In the genomic region with DNA sequence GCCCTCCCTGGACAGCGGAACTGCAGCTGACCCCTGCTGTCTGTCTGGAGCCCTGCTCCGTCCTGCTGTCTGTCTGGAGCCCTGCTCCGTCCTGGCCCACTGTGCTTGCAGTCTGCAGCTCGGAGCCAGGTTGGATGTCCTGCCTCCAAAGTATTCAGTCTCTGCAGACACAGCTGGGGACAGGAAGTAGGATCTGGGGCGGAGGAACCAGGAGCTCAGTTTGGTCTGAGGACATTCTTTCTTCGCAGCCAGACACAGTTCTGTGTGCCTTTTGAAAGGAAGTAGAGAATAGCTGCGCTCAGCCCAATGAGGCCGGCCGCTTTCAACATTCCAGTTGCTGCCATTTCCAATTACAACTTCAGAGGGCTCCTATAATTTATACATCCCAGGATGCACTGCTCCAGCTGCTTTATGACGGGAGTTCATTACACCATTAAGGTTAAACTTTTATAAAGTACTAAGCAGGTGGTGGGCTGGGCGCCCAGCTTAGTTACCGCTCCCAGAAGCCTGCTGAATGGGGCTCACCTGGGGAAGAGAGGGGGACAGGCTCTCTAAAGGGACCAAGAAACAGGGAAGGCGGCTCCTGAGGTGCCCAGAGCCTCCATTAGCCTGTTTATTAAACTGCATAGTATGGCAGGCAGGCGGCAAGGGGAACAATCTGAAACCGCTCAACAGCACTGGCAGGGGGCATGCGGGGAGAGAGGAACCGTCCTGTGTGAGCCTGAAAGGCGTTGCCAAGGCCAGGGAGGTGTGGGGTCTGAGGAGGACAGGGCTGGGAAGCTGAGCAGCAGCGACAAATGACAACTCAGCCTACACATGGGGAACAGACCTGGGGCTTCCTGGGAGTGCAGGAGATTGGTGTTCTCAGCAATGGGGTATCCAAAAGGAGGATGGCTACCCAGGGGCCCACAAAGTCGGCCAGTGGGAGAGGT, we compare ENCODE assay signal across 8 mouse cellular contexts. TPM values are rescaled to one million over a fixed set of nuclear protein-coding genes. Genes with fewer than 3 reads are reported as not detected.
DNase-seq lines count a peak whose midpoint lies in the region; ATAC-seq and TF ChIP-seq lines count a peak whose summit lies in the region.

No protein-coding gene starts in this region.

- no peak overlapping the region; the same call in 1 of the 2 replicates for H3K4me2 ChIP-seq in lung, embryonic 16.5 days (ENCODE audit: low read depth, low read length)

- H3K9me3 ChIP-seq in heart, embryonic 10.5 days: no peaks in the 10 kb centered on the region
- H3K9me3 ChIP-seq in lung, embryonic 16.5 days (ENCODE audit: control insufficient read depth, low read length): no peaks in the 10 kb centered on the region

- H3K4me3 ChIP-seq in brown adipose tissue, adult 24 weeks (ENCODE audit: insufficient read depth, low read depth, low read length): no peak overlapping the region
- H3K4me3 ChIP-seq in heart, embryonic 10.5 days: 0 out of 2 replicates have a peak overlapping the region, but pooled peaks have one; percentile 6
- no peak overlapping the region for H3K4me3 ChIP-seq in kidney, adult 2 months (ENCODE audit: insufficient read depth, low read depth, low read length)
- H3K4me3 ChIP-seq in lung, embryonic 16.5 days (ENCODE audit: low read length): no peak overlapping the region

- no peaks in the 10 kb centered on the region for H3K36me3 ChIP-seq in heart, embryonic 10.5 days
- no peaks in the 10 kb centered on the region for H3K36me3 ChIP-seq in kidney, adult 2 months (ENCODE audit: control insufficient read depth, insufficient read depth, low read length)
- no peaks in the 10 kb centered on the region for H3K36me3 ChIP-seq in lung, embryonic 16.5 days (ENCODE audit: control insufficient read depth, insufficient read depth, low read length)

- ATAC-seq in lung, embryonic 16.5 days (ENCODE audit: low read depth): peak; percentile 2; the same call in 1 of the 2 replicates

- no peak for TF ChIP-seq CTCF in kidney, adult 2 months (conservative IDR thresholded peaks at IDR 0.05; ENCODE audit: insufficient read depth, insufficient read length, low read depth, low read length)

- peaks cover 43% of the 10 kb centered on the region for H3K4me1 ChIP-seq in brown adipose tissue, adult 24 weeks (ENCODE audit: control insufficient read depth, insufficient read depth, insufficient read length, low read length)
- peaks cover 62% of the 10 kb centered on the region for H3K4me1 ChIP-seq in heart, embryonic 10.5 days
- H3K4me1 ChIP-seq in kidney, adult 2 months (ENCODE audit: control insufficient read depth, insufficient read depth, low read length): peaks cover 9% of the 10 kb centered on the region
- peaks cover 80% of the 10 kb centered on the region for H3K4me1 ChIP-seq in lung, embryonic 16.5 days (replicated peaks; ENCODE audit: control insufficient read depth, insufficient read depth, low read length)

- H3K9ac ChIP-seq in lung, embryonic 16.5 days (ENCODE audit: low read length): peak overlapping the region; percentile 38

- no peak for TF ChIP-seq POLR2A in kidney, adult 2 months (IDR thresholded peaks at IDR 0.05; ENCODE audit: low read depth, low read length)

- DNase-seq in Muller cell, postnatal 12 days (ENCODE audit: inconsistent ontology term): peak; percentile 73
- no peak for DNase-seq in heart, embryonic 10.5 days (ENCODE audit: low spot score)
- DNase-seq in kidney, adult 2 months: peak; percentile 62
- no peak for DNase-seq in thymus, postnatal 14 days
- DNase-seq in urinary bladder, postnatal 10 days (ENCODE audit: low spot score): no peak
- no peak for DNase-seq in thymus, postnatal 4 days

- 45% methylated on average over 20 of the region's 20 CpGs for WGBS in heart, embryonic 10.5 days
- 43% methylated on average over 20 of the region's 20 CpGs for WGBS in kidney, adult 2 months
- 40% methylated on average over 20 of the region's 20 CpGs for WGBS in lung, embryonic 16.5 days

- H3K27ac ChIP-seq in brown adipose tissue, adult 24 weeks (replicated peaks; ENCODE audit: low read depth, low read length): peak overlapping the region; percentile 2
- peak overlapping the region; percentile 72 for H3K27ac ChIP-seq in heart, embryonic 10.5 days
- peak overlapping the region; percentile 61 for H3K27ac ChIP-seq in kidney, adult 2 months (ENCODE audit: insufficient read depth, low read depth, low read length)
- H3K27ac ChIP-seq in lung, embryonic 16.5 days (ENCODE audit: low read length): peak overlapping the region; percentile 97

- H3K27me3 ChIP-seq in heart, embryonic 10.5 days (ENCODE audit: insufficient read depth, poor library complexity, severe bottlenecking): peaks cover 57% of the 10 kb centered on the region
- no peaks in the 10 kb centered on the region for H3K27me3 ChIP-seq in kidney, adult 2 months (replicated peaks; ENCODE audit: control insufficient read depth, insufficient read depth, low read length)
- H3K27me3 ChIP-seq in lung, embryonic 16.5 days (ENCODE audit: control insufficient read depth, insufficient read depth, low read depth, low read length): no peaks in the 10 kb centered on the region

RNA-seq across cellular contexts. Expression of a gene that starts 9.8 kb away (rescaled TPM):
- 11.9 and 14.2 TPM in 2 replicates for polyA plus RNA-seq in brown adipose tissue, adult 24 weeks (2012; ENCODE audit: insufficient read depth, insufficient read length, missing spikeins)
- 1.2 TPM in 2 replicates for polyA plus RNA-seq in heart, embryonic 10.5 days (2016; fragmentation: Nextera tagmentation; extraction: Ambion mirVana)
- 7.0 and 8.2 TPM in 2 replicates for polyA plus RNA-seq in kidney, adult 2 months (2012; rRNA removed)
- polyA plus RNA-seq in lung, embryonic 16.5 days (2015; fragmentation: Nextera tagmentation; extraction: Ambion mirVana): 3.0 and 3.2 TPM in 2 replicates

RNA-seq across cellular contexts. Expression of a gene that starts 54.3 kb away (rescaled TPM):
- polyA plus RNA-seq in brown adipose tissue, adult 24 weeks (2012; ENCODE audit: insufficient read depth, insufficient read length, missing spikeins): 0.44 and 0.50 TPM in 2 replicates
- 17.4 and 30.6 TPM in 2 replicates for polyA plus RNA-seq in heart, embryonic 10.5 days (2016; fragmentation: Nextera tagmentation; extraction: Ambion mirVana)
- 18.8 and 24.5 TPM in 2 replicates for polyA plus RNA-seq in kidney, adult 2 months (2012; rRNA removed)
- polyA plus RNA-seq in lung, embryonic 16.5 days (2015; fragmentation: Nextera tagmentation; extraction: Ambion mirVana): 5.0 and 6.0 TPM in 2 replicates

Comparison
In these comparisons a context has a peak if more than half of its experiments do, and no peak if none do; other contexts are left out.
1. DNase-seq: peak in Muller cell, postnatal 12 days (single experiment) and kidney, adult 2 months (single experiment); none in heart, embryonic 10.5 days (single experiment), thymus, postnatal 14 days (single experiment), urinary bladder, postnatal 10 days (single experiment) and thymus, postnatal 4 days (single experiment).
2. H3K27ac ChIP-seq: peak in every context shown above with its lines; median percentile 97 in lung, embryonic 16.5 days; 72 in heart, embryonic 10.5 days; 61 in kidney, adult 2 months; 2 in brown adipose tissue, adult 24 weeks.